Mouse (Mus musculus): ENCODE data around the gene Brsk2.

- no peak for TF ChIP-seq GATA1 (IDR thresholded peaks at IDR 0.05; ENCODE audit: borderline replicate concordance, low read length)
- no peak for TF ChIP-seq FLI1 (IDR thresholded peaks at IDR 0.05; ENCODE audit: low read length)
Observed at GRCm38 (mm10) chr7:142045344-142045743, 95.8 kb downstream of the Brsk2 start.
